Mouse (Mus musculus): ENCODE results near the gene Gm960. TPM values are rescaled to one million over a fixed set of nuclear protein-coding genes. Genes with fewer than 3 reads are reported as not detected.
"Not testable (repeated sequence)": the region's sequence is repeated elsewhere in the genome, so short reads cannot be mapped to it uniquely, and the experiment has no call there.

The Gm960 gene
- polyA plus RNA-seq, 1 experiment from 2014 or later, result 4.1 TPM

DNA sequence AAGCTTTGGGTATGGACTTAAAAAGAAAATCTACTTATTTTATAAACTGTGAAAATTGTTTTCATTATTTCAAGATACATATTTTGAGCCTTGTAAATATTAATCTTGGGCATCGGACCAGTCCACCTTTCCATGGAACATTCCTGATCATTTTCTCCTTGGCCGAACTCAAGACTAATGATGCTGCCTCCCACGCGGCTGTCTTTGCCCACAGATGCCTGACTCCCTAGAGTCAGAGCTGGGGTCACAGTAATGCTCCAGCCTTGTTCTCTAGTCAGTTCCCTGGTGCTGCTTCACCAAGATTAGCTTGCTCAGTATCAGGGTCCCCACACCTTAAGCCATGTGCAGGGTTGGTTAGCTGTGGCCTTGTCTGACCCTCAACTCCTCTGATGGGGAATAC lies 92.8 kb downstream of the Gm960 start:
- Histone ChIP-seq H3K9ac (no peak overlapping the region), H3K9me3 (replicated peaks) (no peaks in the 10 kb centered on the region), H3K27ac (no peak overlapping the region), H3K4me3 (no peak overlapping the region), H3K36me3 (ENCODE audit: poor library complexity, severe bottlenecking) (peaks cover 12% of the 10 kb centered on the region; the same call in 1 of the 2 replicates), H3K4me2 (no peak overlapping the region), H3K27me3 (no peaks in the 10 kb centered on the region), H3K4me1 (no peaks in the 10 kb centered on the region)
- no peak for ATAC-seq
- 94% methylated on average over 4 of the region's 4 CpGs for WGBS

GRCm38 (mm10) chr19:4603801-4604723 lies 94.4 kb downstream of the Gm960 start:
- no peak overlapping the region for H3K27ac ChIP-seq
- H3K27me3 ChIP-seq, result no peaks in the 10 kb centered on the region
- no peaks in the 10 kb centered on the region for H3K9me3 ChIP-seq (replicated peaks)
- no peak overlapping the region for H3K4me2 ChIP-seq
- 40% methylated on average over 24 of the region's 24 CpGs for WGBS
- no peak overlapping the region for H3K9ac ChIP-seq
- no peak for ATAC-seq
- H3K4me1 ChIP-seq, result no peaks in the 10 kb centered on the region
- H3K4me3 ChIP-seq, result no peak overlapping the region
- no peaks in the 10 kb centered on the region for H3K36me3 ChIP-seq (ENCODE audit: poor library complexity, severe bottlenecking)

GRCm38 (mm10) chr19:4602459-4602858 lies 96.0 kb downstream of the Gm960 start:
- Histone ChIP-seq H3K4me1 (no peaks in the 10 kb centered on the region), H3K9me3 (replicated peaks) (no peaks in the 10 kb centered on the region), H3K36me3 (ENCODE audit: poor library complexity, severe bottlenecking) (no peaks in the 10 kb centered on the region), H3K9ac (no peak overlapping the region), H3K4me3 (no peak overlapping the region), H3K27me3 (no peaks in the 10 kb centered on the region), H3K27ac (no peak overlapping the region), H3K4me2 (no peak overlapping the region)
- 86% methylated on average over 20 of the region's 20 CpGs for WGBS
- no peak for ATAC-seq

DNA sequence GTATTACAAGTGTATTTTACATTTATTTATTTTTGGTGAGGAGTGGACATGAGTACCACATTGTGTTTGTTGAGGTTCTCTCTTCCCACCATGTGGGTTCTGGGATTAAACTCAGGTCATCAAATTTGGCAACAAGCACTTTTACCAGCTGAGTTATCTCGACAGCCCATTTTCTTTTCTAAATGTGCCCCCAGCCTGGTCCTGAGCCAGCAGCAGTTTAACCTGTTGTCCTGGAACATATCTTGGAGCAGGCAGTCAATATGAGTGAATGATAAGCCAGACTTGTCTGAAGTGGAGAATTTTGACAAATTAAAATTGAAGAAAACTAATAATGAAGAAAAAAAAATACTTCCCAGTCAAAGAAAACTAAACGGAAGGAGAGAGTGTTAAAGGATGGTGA lies 102.4 kb downstream of the Gm960 start:
- ATAC-seq, result no peak
- 66% methylated on average over 2 of the region's 2 CpGs for WGBS

DNA sequence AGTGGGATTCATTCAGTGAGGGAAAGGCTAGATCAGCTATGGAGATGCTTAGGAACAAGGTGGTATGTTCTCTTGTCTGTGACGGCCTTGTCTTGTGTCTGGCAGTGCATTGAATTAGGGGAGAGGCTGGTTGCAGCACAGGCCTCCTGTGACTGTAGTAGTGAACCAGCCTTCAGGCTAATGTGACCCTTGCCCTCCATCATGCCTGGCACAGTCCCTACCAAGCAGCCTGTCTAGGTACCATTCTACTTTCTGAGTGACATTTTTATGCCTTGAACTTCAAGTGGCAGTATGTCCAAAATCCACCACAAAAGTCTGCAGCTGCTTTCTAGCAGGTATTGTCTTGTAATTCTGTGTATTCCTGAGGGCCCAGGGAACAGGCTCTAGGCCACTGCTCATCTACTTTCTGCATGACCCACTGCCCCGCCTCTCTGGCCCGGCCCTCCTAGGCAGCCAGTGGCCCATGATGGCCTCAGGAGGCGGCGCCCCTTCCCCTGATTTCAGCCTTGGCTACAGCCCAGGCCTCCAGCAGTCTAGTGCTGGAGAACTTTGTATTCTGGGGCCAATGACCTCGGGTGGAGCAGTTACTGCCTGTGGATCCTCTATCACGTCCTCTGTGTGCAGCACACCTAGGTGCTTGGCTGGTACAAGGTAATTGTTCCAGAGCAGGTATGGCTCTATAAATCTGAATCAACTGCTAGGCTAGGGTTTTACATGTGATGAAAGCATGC lies 104.5 kb downstream of the Gm960 start:
- H3K4me2 ChIP-seq, result no peak overlapping the region
- ATAC-seq, result no peak
- no peak overlapping the region for H3K4me3 ChIP-seq
- no peak overlapping the region for H3K9ac ChIP-seq
- H3K36me3 ChIP-seq (ENCODE audit: poor library complexity, severe bottlenecking), result no peaks in the 10 kb centered on the region
- no peak overlapping the region for H3K27ac ChIP-seq
- no peaks in the 10 kb centered on the region for H3K27me3 ChIP-seq
- no peaks in the 10 kb centered on the region for H3K9me3 ChIP-seq (replicated peaks)
- H3K4me1 ChIP-seq, result no peaks in the 10 kb centered on the region
- WGBS, result 58% methylated on average over 7 of the region's 7 CpGs

More for the DNA sequence above, 102.4 kb downstream of the Gm960 start:
- no peak overlapping the region for H3K4me2 ChIP-seq
- H3K36me3 ChIP-seq (ENCODE audit: poor library complexity, severe bottlenecking), result no peaks in the 10 kb centered on the region
- no peaks in the 10 kb centered on the region for H3K4me1 ChIP-seq
- no peak overlapping the region for H3K27ac ChIP-seq
- no peak overlapping the region for H3K9ac ChIP-seq
- no peak overlapping the region for H3K4me3 ChIP-seq
- H3K27me3 ChIP-seq, result no peaks in the 10 kb centered on the region
- H3K9me3 ChIP-seq (replicated peaks), result no peaks in the 10 kb centered on the region

GRCm38 (mm10) chr19:4590025-4590424 lies 108.4 kb downstream of the Gm960 start:
- Histone ChIP-seq H3K36me3 (ENCODE audit: poor library complexity, severe bottlenecking) (no peaks in the 10 kb centered on the region), H3K4me1 (no peaks in the 10 kb centered on the region), H3K27ac (no peak overlapping the region), H3K4me2 (no peak overlapping the region), H3K4me3 (no peak overlapping the region), H3K27me3 (no peaks in the 10 kb centered on the region; the same call in 1 of the 2 replicates), H3K9ac (no peak overlapping the region), H3K9me3 (replicated peaks) (no peaks in the 10 kb centered on the region)
- WGBS, result 98% methylated on average over 3 of the region's 3 CpGs
- ATAC-seq, result no peak

DNA sequence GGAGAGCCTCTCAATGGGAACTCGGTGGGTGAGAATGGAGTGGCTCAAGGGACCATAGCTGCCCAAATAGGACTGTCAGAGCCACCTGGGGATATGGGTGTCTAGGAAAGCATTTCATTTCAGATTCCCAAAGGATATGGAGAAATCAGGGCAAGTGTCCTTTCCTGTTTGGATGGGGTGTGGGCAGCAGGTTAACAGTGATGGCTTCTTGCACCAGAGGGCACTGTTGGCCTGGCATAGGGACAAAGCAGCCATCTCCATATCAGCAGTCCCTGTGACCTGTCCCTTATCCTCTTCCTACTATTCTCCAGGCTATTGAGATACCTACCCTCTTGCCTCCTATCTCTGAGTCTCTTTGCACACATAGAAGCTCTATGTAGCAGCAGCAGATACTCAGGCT lies 109.4 kb downstream of the Gm960 start:
- 61% methylated on average over 1 of the region's 1 CpGs for WGBS
- no peak overlapping the region for H3K27ac ChIP-seq
- H3K9ac ChIP-seq, result no peak overlapping the region
- H3K36me3 ChIP-seq (ENCODE audit: poor library complexity, severe bottlenecking), result no peaks in the 10 kb centered on the region
- H3K27me3 ChIP-seq, result no peaks in the 10 kb centered on the region; the same call in 1 of the 2 replicates
- ATAC-seq, result no peak
- H3K4me2 ChIP-seq, result no peak overlapping the region
- H3K4me1 ChIP-seq, result no peaks in the 10 kb centered on the region
- no peak overlapping the region for H3K4me3 ChIP-seq
- no peaks in the 10 kb centered on the region for H3K9me3 ChIP-seq (replicated peaks)

DNA sequence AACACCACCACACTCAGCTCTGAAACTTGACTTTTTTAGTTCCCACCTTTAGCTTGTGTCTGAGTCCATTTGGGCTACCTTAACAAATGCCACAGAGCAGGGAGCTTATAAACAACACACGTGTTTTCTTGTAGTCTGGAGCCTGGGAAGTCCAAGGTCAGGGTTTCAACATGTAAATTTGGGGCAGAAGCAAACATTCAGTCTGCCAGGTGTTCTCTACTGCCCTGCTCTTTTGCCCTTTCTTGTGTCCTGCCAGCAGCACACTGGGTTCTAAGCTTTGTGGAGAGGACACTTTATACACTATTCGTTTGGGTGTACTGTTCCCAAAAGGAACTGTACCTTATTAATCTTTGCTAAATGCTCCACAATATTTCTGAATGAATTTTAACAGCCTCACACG lies 110.0 kb downstream of the Gm960 start:
- Histone ChIP-seq H3K9me3 (replicated peaks) (no peaks in the 10 kb centered on the region), H3K27ac (no peak overlapping the region), H3K4me3 (no peak overlapping the region), H3K27me3 (no peaks in the 10 kb centered on the region; the same call in 1 of the 2 replicates), H3K4me2 (no peak overlapping the region), H3K36me3 (ENCODE audit: poor library complexity, severe bottlenecking) (no peaks in the 10 kb centered on the region), H3K9ac (no peak overlapping the region), H3K4me1 (no peaks in the 10 kb centered on the region)
- 72% methylated on average over 3 of the region's 3 CpGs for WGBS
- ATAC-seq, result no peak

- H3K4me3 ChIP-seq, result no peak overlapping the region
- no peak overlapping the region for H3K9ac ChIP-seq
- no peak overlapping the region for H3K4me2 ChIP-seq
- no peaks in the 10 kb centered on the region; the same call in 1 of the 2 replicates for H3K27me3 ChIP-seq
- no peaks in the 10 kb centered on the region for H3K9me3 ChIP-seq (replicated peaks)
- H3K36me3 ChIP-seq (ENCODE audit: poor library complexity, severe bottlenecking), result no peaks in the 10 kb centered on the region
- ATAC-seq, result no peak
- WGBS, result 51% methylated on average over 2 of the region's 2 CpGs
- no peaks in the 10 kb centered on the region for H3K4me1 ChIP-seq
- no peak overlapping the region for H3K27ac ChIP-seq
Observed at GRCm38 (mm10) chr19:4587426-4587825, 111.0 kb downstream of the Gm960 start.

DNA sequence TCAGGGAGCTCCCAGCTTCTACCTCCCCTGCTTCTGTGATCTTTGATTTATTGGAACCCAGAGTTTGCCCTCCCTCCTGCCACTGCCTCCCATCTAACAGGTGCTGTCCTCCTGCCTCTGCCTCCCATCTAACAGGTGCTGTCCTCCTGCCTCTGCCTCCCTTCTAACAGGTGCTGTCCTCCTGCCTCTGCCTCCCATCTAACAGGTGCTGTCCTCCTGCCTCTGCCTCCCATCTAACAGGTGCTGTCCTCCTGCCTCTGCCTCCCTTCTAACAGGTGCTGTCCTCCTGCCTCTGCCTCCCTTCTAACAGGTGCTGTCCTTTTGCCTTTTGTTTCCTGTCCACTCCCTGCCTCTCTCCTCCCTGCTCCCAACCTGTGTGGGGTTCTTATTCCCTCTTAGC lies 111.7 kb downstream of the Gm960 start:
- H3K27ac ChIP-seq, ATAC-seq: not testable (repeated sequence)

DNA sequence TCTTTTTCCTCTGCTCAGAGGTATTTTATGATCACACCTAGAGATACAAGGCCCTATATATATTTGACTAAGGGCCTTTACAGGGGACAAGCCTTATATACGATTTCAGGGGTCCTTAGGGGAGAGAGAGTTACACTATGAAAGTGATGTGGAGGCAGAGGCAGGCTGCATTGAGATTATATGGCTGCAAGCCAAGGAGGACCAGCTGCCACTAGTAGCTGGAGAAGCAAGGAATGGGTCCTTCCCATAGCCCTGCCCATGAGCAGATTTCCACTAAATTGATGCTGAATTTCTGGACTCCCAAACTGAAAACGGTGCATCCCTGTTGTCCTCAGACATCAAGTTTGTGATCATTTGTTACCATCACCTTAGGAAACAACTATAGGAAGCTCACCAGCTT lies 114.6 kb downstream of the Gm960 start:
- Histone ChIP-seq H3K27ac (no peak overlapping the region), H3K9me3 (replicated peaks) (no peaks in the 10 kb centered on the region), H3K4me2 (no peak overlapping the region), H3K4me3 (no peak overlapping the region), H3K36me3 (ENCODE audit: poor library complexity, severe bottlenecking) (no peaks in the 10 kb centered on the region), H3K4me1 (no peaks in the 10 kb centered on the region), H3K27me3 (no peaks in the 10 kb centered on the region; the same call in 1 of the 2 replicates), H3K9ac (no peak overlapping the region)
- 75% methylated on average over 2 of the region's 2 CpGs for WGBS
- ATAC-seq, result no peak

More for the DNA sequence above, 111.7 kb downstream of the Gm960 start:
- not testable (repeated sequence) for H3K27me3 ChIP-seq; H3K36me3 ChIP-seq (ENCODE audit: poor library complexity, severe bottlenecking); H3K9me3 ChIP-seq (replicated peaks); H3K4me2 ChIP-seq; H3K4me3 ChIP-seq; H3K9ac ChIP-seq; H3K4me1 ChIP-seq

DNA sequence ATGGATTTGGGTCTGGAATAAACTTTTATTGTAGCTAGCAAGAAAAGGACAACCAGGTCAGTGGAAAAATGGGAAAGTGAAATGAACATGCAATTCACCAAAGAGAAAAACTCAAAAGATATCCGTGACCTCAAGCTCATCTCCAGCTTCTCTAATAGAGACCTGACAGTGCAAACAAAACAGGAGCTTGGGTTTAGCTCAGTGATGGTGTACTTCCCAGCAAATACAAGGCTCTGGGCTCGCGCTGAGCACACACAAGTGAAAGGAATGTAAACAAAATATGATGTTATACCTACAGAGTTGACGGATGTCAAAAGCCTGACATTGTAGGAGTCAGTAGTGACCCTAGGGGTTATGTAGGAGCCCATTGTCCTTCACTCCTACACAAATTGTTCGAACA lies 119.2 kb downstream of the Gm960 start:
- Histone ChIP-seq H3K27ac (no peak overlapping the region), H3K9ac (no peak overlapping the region), H3K4me2 (no peak overlapping the region), H3K27me3 (no peaks in the 10 kb centered on the region), H3K36me3 (ENCODE audit: poor library complexity, severe bottlenecking) (no peaks in the 10 kb centered on the region), H3K4me3 (no peak overlapping the region), H3K9me3 (replicated peaks) (no peaks in the 10 kb centered on the region), H3K4me1 (no peaks in the 10 kb centered on the region)
- no peak for ATAC-seq
- 90% methylated on average over 5 of the region's 5 CpGs for WGBS
